Mouse (Mus musculus) thymus, postnatal 25 days (tissue): ENCODE measurements around the gene Sprr2i.

Experiments
- DNase-seq: peaks from one replicate; pipeline ENCODE4 v3.0.0; 2022

Gene Sprr2i

DNA sequence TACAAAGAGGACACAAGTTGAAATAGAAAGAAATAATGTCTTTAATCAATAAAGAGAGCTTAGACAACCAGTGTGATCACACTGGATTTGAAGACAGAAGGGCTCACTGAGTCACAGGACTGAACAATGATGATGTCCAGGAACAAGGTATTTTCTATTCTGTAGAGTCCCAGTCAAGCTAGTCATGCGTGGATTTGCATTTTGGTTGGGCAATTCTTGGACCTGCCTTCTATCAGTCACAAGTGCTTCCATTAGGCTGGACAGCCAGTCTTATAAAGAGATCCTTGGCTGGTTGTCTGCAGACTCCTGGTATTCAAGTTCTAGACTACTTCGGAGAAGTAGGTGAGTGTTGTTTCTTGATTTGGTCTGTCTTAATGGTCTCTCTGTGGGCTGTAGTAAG is at the start of gene Sprr2i:
Gene Sprr2i (plus strand): TSS at position 301 of the 400 bp plus-strand sequence.
- no peak for DNase-seq

DNA sequence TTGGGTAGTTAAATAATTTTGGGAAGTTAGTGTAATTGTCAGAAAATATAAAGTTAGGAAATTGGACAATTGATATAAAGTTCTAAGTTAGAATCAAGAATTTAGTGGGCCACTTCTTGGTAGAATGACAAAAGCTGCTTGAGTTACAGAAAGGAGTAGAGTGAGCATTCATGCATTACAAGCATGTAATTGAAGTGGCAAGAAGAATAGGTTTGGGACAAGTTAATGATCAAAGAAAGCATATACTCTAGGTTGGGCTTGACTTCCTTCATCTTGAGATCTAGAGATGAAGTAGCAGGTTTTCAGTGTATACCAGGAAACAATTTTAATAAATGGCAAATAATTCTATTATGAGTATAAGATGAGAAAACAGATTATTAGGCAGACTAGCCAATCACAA is 46.2 kb upstream of the Sprr2i start:
- no peak for DNase-seq

DNA sequence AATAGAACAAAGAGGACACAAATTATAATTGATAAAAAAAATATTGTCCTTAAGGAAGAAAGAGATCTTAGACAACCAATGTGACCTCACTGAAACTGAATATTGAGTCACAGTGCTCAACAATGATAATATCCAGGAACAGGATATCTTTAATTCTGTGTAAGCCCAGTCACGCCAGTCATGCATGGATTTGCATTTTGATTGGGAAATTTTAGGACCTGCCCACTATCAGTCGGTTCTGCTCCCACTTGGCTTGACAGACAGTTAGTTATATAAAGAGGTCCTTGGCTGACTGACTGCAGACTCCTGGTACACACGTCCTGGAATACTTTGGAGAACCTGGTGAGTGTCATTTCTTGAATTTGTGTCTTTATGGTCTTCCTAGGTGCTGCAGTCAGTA is 42.9 kb upstream of the Sprr2i start, which contains the start of gene Sprr2f:
Gene Sprr2f (plus strand): TSS at position 301 of the 400 bp plus-strand sequence.
- no peak for DNase-seq

DNA sequence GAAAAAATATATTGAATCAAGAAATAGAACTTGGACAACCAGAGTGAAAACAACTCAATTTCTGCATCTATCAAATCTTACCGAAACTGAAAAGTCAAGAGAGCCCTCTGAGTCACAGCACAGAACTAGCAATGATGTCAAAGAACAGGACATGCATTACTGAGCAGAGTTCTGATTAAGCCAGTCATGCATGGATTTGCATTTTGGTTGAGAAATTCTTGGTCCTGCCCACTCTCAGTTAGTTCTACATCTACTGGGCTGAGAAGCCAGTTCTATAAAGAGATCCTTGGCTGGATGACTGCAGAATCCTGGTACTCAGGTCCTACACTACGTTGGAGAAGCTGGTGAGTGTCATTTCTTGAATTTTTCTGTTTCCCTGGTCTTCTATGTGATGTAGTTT is 34.2 kb upstream of the Sprr2i start:
- no peak for DNase-seq

DNA sequence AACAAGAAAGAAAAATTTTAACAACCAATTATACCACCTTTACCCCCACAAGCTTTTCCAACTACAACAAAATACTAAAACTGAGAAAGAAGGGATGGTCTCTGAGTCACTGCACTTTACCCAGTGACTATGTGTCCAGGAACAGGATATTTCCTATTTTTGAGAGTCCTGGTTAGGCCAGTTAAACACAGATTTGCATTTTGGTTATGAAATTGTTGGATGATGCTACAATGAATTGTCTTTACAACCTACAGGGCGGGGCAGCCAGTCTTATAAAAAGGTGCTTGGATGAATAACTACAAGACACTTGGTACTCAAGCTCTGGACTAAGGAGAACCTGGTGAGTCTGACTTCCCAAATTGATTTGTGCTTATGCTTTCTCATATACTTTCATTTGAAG is 22.4 kb upstream of the Sprr2i start, which contains the start of gene Sprr2h:
Gene Sprr2h (plus strand): TSS at position 301 of the 400 bp plus-strand sequence.
- no peak for DNase-seq

DNA sequence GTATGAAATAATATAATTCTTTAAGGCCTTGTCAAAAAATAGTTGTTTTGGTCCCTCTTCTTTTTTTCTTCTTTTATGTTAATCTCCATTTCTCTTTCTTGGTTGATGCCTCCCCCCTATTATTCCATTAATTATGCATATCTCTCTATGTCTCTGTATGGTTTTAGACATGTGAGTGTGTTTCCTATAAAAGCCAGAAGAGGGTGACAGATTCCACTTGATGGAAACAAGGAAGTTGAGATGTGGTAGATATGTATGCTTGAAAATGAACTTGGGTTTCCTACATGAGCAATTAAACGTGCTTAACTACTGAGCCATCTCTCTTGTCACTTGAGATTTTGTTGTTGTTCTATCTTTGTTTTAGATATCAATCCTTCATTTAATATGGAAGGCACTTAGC is 13.5 kb upstream of the Sprr2i start:
- no peak for DNase-seq

DNA sequence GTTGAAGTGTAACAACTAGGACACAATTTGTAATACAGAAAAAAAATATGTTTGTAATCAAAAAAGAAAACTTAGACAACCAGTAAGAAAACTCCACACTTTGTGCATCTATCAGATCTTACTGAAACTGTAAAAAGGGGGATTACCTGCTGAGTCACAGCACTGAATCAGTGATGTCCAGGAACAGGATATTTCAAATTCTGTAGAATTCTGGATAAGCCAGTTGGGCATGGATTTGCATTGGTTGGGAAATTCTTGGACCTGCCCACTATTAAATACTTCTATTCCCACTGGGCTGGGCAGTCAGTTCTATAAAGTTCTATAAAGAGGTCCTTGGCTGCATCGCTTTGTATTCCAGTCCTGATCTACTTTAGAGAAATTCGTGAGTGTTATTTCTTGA is 10.0 kb downstream of the Sprr2i start, which contains the start of gene Sprr2j-ps:
Gene Sprr2j-ps (plus strand): TSS at position 301 of the 400 bp plus-strand sequence.
- no peak for DNase-seq

DNA sequence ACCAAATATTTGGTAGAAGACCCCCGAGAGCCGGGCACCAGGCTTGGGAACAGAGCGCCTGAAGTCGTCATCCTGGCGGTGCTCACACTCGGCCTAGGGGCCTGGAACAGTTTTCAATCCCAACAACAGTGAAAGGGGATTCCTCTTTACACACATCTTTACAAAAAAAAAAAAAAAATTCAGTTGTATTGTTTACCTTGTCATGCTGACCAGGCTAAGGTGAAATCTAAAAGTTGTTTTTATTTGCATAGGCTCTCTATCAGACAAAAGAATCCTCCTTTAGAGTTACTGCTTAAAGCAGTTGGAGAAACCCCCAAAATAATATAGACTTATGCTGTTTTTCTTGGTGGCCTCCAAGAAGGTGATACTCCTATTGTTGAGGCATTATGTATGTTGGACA is 21.5 kb downstream of the Sprr2i start, which contains the start of gene Gm9774:
Gene Gm9774 (minus strand): TSS at position 101 of the 400 bp plus-strand sequence.
- no peak for DNase-seq

DNA sequence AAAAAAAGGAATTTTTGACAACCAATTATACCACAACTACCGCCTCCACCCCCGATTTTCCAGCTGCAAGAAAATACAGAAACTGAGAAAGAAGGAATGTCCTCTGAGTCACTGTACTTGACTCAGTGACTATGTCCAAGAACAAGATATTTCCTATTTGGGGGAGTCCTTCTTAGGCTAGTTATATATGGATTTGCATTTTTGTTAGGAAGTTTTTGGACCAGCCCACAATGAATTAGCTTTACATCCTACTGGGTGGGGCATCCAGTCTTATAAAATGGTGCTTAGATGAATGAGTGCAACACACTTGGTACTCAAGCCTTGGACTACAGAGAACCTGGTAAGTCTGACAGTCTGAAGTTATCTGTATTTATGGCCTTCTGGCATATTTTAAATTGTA is 24.5 kb downstream of the Sprr2i start, which contains the start of gene Sprr2k:
Gene Sprr2k (plus strand): TSS at position 301 of the 400 bp plus-strand sequence.
- DNase-seq, result no peak

DNA sequence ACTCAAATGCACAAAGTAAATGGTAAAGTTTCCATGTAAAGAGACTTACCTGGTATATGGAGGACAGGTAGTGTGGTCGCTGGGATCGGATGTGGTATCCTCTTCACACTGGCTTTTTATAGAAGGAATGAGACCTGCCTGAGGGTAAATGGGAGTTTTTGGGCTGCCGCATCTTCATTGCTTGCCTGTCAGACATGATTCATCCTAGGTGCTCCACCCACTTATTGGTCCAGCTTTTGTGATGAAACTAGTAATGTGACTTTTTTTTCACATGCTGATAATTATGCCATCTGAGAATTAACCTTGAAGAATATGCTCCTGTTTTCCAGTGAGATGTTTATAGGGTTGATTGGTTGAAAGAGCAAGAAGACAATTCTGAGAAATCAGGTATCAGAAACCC is 30.9 kb downstream of the Sprr2i start, which contains the start of gene Sprr1b:
Gene Sprr1b (minus strand): TSS at position 101 of the 400 bp plus-strand sequence.
- DNase-seq, result no peak

DNA sequence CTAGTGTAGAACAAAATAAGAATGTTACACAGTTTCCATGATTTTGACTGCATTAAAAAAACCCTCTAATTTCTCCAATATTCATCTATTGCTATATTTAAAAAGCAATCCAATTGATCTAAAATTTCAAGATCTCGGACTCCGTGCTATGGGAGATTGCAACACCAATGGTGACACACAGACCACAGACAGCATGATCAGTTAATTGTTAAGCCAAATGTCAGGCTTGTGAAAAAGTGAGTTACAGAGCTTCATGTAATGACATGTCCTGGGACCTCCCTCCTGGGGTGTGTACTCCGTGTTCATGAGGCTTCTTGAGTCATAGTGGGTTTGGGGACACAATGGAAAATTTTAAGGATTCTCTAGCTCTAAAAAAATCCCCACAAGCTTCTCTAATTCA is 32.4 kb downstream of the Sprr2i start:
- DNase-seq, result no peak

DNA sequence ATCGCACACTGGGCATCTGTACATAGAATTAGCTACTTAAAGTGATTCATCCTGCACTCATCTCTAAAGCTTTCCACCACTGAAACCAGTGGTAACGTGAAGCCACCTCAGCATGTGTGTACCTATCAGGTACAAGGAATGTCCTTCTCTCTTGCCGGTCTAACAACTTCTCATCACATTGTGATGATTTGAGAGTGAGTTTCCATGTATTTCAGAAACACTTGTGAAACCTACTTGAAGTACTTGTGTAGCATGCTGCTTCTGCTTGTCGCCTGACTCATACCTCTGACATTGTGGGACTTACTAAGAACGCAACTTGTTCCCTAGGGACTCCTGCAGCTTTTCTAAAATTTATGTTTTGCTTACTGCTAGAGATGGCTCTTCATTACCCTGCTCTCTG is 47.4 kb downstream of the Sprr2i start:
- DNase-seq, result no peak

DNA sequence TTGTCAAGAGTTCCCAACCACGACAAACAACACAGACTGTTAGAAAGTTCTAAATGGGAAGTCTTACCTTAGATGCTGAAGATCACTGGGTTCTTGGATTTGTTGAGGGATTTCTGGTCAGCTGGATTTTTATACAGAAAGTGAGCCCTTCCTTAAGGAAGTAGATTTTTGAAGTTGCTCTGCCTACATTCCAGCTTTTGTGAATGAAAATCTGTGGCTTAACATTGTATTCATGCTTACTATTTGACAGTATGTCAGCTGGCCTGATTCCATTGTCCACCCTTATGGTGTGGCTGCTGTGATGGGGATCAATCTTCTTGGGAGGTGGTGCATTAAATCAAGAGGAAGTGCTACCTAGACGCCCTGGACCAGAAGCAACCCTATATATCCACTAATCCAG is 50.8 kb downstream of the Sprr2i start, which contains the start of gene Sprr3:
Gene Sprr3 (minus strand): TSS at position 101 of the 400 bp plus-strand sequence.
- DNase-seq, result no peak
